Mouse (Mus musculus): ENCODE measurements around the gene Celf2.
A peak's percentile ranks its signal among the peaks of the same experiment; 100 is the strongest.

The Celf2 gene

DNA sequence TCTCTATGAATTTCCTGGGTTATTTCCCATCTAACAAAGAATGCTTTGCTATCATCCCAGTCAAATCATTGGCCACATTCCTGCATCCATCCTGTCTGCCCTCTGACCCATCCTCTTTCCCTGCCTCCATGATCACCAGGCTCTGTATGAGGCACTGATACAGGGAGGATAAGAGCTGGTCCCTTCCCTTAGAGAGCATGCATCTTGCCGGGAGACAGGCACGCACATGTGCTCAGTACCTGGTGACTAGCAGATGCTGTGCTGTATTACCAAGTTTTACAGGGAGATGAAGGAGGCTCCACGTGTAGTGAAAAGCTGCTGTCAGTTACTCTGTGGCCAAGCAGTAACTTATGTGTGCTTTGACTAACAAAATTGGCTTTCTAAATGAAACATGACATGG lies 972.0 kb downstream of the Celf2 start:
- no peak for DNase-seq

DNA sequence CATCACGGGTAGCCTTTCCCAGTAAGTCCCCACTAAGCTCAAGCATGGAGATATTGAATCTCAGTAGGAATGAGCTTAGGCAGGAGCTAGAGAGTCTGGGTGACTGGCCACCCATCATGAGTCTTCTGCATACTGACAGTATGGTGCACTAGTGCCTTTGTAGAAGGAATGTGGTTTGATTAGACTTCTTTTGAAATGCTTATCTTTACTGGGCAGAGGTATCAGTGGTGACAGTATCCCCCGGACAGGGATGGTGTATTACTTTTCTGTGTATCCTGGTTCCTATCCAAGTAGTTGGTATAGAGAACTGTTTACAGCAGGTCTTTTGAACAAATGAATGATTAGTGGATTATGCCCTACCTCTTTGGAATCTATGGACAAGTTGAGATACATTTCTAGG lies 973.0 kb downstream of the Celf2 start:
- no peak for DNase-seq

DNA sequence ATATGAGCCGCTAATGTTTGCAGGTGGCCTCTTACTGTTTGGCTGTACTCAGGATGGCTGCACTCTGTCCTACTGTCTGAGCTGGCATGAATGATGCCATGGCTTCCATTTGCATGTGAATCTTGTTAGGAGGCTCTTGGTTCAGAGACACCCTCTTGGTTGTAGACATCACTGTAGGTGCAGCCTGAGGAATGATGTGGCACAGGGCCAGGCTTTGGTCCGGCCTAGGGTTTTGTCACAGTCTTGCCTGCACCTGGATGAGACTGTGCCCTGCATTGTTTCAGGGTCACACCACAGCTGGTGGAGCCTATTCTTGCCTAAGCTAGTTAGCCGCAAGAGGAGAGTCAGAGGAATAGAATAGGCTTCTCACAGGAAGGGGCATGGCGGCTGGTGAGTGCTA lies 977.0 kb downstream of the Celf2 start:
- no peak for DNase-seq

DNA sequence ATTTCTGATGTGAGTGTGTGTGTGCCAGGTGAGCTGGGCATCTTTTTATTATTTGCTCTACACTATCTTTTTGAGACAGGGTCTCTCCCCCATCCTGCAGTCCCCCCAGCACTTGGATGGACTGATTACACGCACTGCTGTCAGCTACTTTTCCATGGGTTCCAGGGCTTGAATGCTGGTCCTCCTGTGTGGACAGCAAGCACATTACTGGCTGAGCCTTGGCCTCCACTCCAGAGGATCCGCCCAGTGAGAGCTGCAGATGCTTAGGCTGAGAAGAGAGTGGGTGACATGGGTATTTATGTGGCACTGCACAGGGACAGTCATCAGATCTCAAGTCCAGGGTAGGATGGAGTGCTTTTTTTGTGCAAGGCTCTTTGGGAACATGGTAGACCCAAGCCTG lies 981.3 kb downstream of the Celf2 start:
- DNase-seq: no peak

DNA sequence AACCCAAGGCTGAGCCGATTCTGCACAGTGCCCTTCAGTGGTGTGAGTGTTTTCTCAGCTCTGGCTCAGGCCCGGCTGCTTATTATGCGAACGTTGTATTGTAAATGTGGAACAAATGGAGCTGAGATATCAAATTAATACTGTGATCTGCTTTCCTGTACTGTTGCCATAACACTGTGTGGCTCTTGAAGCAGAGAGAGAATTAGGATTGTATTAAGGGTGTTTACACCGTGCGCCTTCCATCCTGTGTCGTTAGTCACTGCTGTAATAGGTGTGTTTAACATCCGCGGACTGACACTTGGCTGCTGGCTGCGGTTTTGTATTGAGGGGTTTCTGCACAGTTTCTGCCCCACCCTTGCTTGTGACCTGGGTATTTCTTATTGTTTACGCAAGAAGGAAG lies 982.5 kb downstream of the Celf2 start:
- DNase-seq: no peak

DNA sequence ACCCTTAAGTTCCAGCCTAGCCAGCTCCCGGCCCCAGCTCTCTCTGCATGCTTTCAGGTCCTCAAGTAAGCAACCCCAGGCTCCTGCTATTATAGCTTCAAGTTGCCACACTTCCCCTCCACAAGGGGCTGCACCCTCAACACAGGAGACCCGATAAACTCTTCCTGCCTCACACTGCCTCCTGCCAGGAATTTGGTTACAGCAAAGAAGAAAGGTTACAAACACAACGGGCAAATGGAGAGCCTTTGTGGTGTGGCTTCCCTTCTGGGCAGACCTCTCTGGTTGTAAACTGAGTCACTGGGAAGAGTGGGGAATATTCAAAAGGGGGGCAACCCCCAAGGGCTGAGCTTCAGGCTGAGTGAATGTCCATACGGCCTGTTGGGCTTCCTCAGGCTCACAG lies 983.1 kb downstream of the Celf2 start:
- no peak for DNase-seq

DNA sequence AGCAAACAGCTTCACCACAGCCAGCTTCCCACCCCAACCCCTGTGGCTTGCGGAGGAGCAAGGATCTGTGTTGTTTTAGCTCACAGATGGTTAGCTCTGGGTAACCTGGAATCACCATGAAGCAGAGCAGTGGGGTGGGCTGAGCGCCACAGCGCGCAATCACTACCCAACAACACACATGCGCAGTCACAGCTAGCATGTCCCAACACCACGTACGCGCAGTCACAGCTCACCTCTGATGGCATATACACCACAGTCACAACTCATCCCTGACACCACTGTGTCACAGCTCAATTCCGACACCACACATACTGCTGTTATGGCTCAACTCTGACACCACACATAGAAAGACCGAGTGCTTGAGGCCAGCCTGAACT lies 985.5 kb downstream of the Celf2 start:
- peak; percentile 63 for DNase-seq

DNA sequence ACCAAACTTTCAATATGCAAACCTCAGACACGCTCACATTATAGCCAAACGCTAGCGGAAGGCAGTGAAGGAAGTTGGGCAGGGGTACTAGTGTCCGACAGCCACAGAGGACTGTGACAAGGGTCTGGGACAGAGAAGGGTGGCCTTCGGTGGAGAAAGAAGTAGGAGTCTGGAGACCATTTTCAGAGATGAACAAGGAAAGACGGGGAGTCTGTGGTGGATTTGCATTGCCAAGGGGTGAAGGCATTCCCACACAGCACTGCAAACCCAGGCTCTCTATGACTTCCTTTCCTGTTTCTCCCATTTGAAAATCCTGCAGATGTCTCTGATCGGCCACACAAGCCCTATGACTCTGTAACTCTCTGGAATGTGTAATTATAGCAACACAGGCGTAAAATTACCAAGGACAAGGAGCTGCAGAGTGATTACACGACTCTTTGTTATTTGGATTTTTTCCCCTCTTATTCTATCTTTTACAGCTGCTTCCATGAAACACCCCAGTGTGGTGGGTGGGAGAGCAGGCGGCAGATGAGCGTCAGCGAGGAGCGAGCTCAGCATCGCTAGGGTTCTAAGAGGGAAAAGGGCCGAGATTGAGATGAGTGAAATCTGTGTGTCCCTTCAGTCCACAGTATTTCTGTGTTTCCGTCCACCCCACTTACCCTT lies 986.0 kb downstream of the Celf2 start:
- no peak for DNase-seq

DNA sequence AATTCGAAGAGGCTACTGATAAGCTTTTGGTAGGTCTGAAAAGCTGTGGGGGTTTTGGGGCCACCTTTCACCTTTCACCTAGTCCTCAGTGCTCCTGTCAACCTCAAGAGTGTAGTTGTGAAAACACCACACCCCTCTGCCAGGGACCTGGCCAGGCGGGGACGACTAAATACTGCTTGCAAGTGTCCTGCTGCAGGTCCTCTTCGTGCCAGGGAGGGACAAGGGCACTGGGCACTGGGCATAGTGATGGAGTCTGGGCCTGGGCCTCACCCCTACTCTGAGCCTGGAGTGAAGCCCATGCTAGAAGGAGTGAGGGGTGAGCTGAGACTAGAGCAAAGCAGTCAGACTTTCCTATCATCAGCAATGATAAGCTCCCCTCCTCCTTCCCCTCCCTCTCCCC lies 987.0 kb downstream of the Celf2 start:
- DNase-seq: no peak

DNA sequence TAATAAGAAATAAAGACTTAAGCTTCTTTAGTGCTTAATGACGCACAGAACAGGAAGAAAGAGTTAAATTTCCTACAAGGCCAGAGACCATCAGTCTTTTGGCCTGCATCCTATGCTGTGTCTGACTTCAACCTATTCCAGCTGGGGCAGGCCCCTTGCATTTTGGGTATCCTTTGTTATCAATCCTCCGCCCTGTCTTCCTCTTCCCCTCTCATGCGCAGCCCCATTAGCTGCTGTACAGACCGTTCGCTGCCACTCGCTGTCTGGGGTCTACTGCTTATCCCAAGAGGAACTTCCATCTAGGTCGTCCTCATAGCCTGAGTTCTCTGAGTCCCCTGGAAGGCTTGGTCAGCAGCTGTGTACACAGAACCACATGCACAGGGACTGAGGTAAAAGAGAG lies 996.2 kb downstream of the Celf2 start:
- no peak for DNase-seq

DNA sequence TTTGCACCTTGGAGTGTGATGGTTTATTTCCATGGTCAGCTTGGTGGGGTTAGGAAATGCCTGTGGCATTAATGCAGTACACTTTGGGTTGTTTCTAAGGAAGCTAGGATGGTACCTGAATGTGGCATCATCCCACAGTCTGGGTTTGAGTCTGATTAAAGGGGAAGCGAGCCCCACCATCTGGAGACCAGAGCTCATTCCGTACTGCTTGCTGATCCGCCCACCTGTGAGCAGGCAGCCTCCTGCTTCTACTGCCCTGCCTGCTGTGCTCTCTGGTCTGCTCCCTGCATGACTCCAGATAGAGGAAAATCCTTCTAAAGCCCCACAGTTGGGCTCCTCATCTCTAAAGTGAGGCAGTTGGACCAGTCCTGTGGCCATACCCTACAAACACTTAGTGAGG lies 1002.3 kb downstream of the Celf2 start:
- no peak for DNase-seq

DNA sequence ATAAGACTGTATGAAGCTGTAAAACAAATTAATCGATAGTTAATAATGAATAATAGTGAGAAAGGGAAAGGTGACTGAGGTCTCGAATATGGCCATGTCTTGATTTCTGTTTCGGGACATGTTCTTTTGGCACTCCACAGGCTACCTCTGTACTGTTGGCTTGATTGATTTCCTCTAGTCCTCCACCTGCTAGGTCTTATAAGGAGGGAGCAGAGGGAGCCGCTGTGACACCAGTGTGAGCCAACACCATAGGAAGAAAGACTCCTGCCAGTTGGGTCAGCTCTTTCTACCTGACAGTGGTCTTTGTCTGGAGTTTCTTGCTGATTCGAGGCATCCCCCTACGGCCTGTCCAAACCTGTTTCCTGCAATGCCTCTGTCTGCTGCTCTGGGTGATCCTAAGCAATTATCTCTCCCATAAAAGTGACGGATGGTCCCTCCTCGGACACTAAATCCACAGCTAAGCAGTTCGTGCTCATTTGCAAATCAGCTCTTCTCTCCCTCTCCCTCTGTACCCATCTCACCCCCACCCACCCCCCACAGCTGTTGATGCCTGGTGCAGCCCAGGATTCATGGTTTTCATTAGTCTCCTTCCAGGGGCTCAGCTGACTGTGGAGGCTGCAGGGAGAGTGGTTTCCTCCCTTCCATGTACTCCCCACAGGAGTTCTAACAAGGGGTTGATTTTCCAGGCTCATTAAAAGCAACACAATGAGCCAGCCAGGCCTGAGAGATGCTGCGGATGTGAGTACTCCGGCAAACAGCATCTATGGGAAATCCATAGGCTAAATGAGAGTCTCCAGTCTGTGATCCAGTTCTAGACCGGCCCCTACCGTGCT lies 1003.2 kb downstream of the Celf2 start:
- DNase-seq: no peak

DNA sequence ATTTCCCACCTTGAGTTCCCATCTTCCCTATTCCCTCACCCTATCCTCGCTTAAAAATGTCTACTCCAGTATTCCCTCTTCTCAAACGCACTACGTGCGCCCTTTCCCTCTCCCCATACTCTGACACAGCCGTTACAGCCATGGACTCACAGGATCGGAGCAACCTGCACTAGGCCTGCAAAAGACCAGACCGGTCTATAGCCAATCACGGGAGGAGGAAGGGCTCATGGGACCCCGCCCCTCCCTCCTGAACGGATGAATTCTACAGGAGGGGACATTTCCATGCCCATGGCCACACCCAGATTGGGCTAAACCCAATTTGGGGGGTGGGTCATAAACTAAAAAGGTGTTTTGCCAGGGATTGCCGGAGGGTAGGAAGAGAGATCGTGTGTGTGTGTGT lies 1003.8 kb downstream of the Celf2 start:
- DNase-seq: no peak

DNA sequence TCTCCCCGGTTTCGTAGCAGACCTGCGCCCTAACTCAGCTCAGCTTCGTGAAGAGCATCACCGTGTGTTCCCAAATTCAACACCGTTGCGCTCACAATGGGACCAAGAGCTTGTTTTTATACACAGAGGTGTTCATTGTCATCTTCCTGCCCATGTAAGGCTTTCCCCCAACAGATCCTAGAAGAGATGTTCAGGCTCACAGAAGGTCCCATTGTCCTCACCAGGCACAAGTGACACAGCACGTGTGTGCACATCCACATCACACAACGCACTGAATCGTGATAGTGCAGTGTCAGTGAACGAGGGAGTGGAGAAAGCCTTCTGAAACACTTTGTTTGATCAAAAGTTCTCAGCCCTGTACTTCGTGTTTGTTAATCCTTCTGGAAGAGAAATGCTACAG lies 1011.3 kb downstream of the Celf2 start:
- no peak for DNase-seq

DNA sequence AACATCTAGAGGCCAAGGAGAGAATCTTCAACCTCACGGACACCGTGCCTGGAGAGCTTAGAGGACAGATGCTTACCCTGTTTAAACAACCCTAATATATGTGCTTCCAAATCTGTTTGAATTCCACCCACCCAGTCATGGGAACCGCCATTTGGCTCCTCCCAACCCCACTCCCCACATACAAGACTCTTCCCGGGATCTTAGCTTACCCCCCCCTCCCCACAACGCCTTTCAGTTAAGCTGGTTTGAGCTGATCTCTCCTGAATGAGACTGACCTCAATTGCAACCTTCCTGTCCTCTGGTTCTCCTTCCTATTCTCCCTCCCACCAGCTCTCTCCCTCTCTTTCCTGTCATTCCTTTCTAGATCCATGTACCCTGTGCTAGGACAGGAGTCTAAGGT lies 1011.7 kb downstream of the Celf2 start:
- DNase-seq: no peak

DNA sequence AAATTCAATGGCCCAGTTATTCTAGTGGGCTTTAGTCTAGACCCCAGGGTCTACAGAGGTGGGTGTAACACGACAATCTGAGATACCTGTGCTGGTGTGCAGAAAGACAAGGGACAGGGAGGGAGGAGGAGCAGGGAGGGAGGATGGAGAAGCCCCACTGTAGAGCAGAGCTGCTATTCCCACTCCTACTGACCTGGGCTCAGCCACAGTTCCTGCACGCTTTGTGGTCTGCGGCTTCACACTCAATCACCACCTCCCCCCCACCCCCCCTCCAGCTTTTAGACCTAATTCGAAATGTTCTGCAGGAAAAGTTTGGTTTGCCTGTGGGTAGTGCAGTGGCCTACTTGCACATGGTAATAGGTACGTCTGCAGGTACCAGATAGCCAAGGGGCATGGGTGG lies 1015.5 kb downstream of the Celf2 start:
- no peak for DNase-seq

DNA sequence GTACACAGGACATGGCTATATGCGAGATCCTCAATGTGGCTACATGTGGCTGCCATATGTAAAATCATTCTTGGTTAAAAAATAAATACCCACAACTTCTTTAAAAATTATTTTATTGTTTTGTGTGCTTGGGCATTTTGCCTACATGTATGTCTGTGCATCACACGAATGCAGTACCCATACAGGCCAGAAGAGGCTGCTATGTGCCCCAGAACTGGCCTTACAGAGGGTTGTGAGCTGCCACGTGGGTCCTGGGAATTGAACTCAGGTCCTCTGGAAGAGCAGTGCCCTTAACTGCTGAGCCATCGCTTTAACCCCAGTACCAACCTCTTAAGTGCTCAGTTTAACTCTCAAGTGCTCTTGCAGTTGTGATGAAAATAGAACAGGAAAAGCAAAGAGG lies 1018.5 kb downstream of the Celf2 start:
- no peak for DNase-seq

DNA sequence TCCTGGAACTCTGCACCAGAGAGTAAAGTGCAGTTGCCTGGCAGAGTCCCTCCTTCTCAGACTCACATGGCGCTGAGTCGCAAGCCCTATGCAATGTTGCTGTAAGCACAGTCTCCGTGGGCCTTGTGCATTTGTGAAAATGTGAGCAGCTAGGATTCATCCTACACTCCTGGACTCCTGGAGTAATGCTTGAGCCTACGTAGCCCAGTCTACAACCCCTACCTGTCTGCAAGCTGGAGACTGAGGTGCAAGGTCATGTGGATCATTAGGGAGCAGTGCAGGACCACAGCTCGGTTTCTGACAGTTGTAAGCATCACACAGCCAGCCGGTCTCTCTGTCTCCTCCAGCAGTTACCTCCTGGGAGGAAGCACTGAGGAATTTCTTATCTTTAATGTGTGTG lies 1019.3 kb downstream of the Celf2 start:
- DNase-seq: no peak

All from right cerebral cortex, adult 18-20 months (tissue).